Mouse (Mus musculus) intestine, embryonic 14.5 days (tissue): ENCODE measurements around the gene Hs6st3. TPM values are rescaled to one million over a fixed set of nuclear protein-coding genes. Genes with fewer than 3 reads are reported as not detected.

Source experiments
- ATAC-seq: fragments of 200-750 bp; cut with Nextera tagmentation; replicated peaks from 2 replicates; pipeline ENCODE4 v1.8.0; 2017; ENCODE audit warnings: low read depth, moderate number of reproducible peaks, moderate TSS enrichment, moderate library complexity; ENCODE audit not compliant: low FRiP score, low TSS enrichment
- DNase-seq: peaks from one replicate; pipeline ENCODE4 v3.0.0-alpha.2; 2018; ENCODE audit warnings: low spot score
- H3K27ac ChIP-seq: fragments of 300-500 bp; sonication (generic); 2 replicates; pipeline ENCODE4 v1.5.1; 2014; ENCODE audit warnings: low read depth, mild to moderate bottlenecking, control low read depth
- H3K27me3 ChIP-seq: fragments of 300-500 bp; sonication (generic); replicated peaks from 2 replicates; pipeline ENCODE4 v1.6.1; 2014; ENCODE audit warnings: low read length, control low read depth; ENCODE audit not compliant: control insufficient read depth, insufficient read depth
- H3K36me3 ChIP-seq: fragments of 300-500 bp; sonication (generic); 2 replicates; pipeline ENCODE4 v1.6.1; 2014; ENCODE audit warnings: low read length, control low read depth; ENCODE audit not compliant: control insufficient read depth, insufficient read depth
- H3K4me1 ChIP-seq: fragments of 300-500 bp; sonication (generic); replicated peaks from 2 replicates; pipeline ENCODE4 v1.6.1; 2014; ENCODE audit warnings: low read length, control low read depth, mixed read lengths; ENCODE audit not compliant: control insufficient read depth, insufficient read depth
- H3K4me2 ChIP-seq: fragments of 300-500 bp; sonication (generic); 2 replicates; pipeline ENCODE4 v1.6.1; 2014; ENCODE audit warnings: low read length
- H3K4me3 ChIP-seq: fragments of 300-500 bp; sonication (generic); 2 replicates; pipeline ENCODE4 v1.5.1; 2014; ENCODE audit warnings: low read depth, low read length, control low read depth, mixed read lengths
- H3K9ac ChIP-seq: fragments of 300-500 bp; sonication (generic); 2 replicates; pipeline ENCODE4 v1.6.1; 2014; ENCODE audit warnings: mild to moderate bottlenecking, low read length
- H3K9me3 ChIP-seq: fragments of 300-500 bp; sonication (generic); 2 replicates; pipeline ENCODE4 v1.6.1; 2016; ENCODE audit warnings: low read length, control low read depth; ENCODE audit not compliant: control insufficient read depth
- WGBS: fragments of 180-500 bp; shearing (Covaris S2); extraction: QIAGEN DNeasy Blood & Tissue Kit; methylation state at CpG from one replicate; pipeline ENCODE4 v1.1.7; 2014; 5-methylcytosine and 5-hydroxymethylcytosine counted together
- polyA plus RNA-seq: library from polyadenylated mRNA; unstranded; fragments of >200 nt; fragmentation: Nextera tagmentation; extraction: Ambion mirVana; gene quantifications from 2 replicates; pipeline ENCODE4 v1.2.1, GENCODE M21; 2014

Gene Hs6st3
- polyA plus RNA-seq, 1 experiment from 2014 or later: 0.37 TPM

DNA sequence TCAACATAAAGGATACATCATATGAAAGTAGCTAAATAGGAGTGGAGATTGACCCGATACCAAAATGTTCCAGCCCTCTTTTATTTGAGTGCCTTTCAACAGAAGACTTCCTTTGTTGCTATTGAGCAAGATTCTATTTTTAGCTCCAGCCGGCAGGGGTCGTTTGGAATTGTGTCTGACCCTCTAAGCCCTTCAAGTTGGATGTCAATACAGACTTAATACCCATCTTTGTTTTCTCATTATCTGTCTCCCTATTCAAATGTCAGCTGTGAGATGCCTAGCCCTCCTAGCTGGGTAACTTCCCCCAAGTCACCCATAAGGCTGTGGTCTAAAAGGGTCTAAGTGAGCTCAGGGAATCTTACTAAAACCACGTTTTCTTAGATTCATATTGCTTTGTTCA, 312.3 kb downstream of the Hs6st3 start:
- H3K27me3 ChIP-seq: no peaks in the 10 kb centered on the region
- no peaks in the 10 kb centered on the region for H3K4me1 ChIP-seq
- ATAC-seq (no peak), DNase-seq (no peak)
- no peak overlapping the region for H3K4me2 ChIP-seq
- H3K9me3 ChIP-seq: no peaks in the 10 kb centered on the region
- WGBS: 39% methylated on average over 4 of the region's 4 CpGs
- H3K4me3 ChIP-seq: no peak overlapping the region
- no peak overlapping the region for H3K9ac ChIP-seq
- no peaks in the 10 kb centered on the region for H3K36me3 ChIP-seq
- H3K27ac ChIP-seq: no peak overlapping the region

DNA sequence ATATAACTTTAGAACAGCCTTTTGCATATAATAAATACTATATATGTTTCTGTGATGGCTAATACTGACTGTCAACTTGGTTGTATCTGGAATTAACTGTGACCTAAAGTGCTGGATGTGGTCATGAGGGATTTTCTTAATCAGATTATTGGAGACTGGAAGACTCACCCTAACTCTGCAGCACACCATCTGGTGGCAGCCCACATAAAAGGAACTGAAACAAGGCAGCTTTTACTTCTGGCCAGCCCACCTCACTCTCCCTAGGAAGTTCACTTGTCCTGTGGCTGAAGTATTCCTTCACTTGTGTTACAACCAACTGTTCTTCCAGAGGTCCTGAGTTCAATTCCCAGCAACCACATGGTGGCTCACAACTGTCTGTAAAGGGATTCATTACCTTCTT, 313.5 kb downstream of the Hs6st3 start:
- DNase-seq (no peak), ATAC-seq (no peak)
- no peak overlapping the region for H3K4me2 ChIP-seq
- no peaks in the 10 kb centered on the region for H3K27me3 ChIP-seq
- H3K4me1 ChIP-seq: no peaks in the 10 kb centered on the region
- no peak overlapping the region for H3K27ac ChIP-seq
- H3K9me3 ChIP-seq: no peaks in the 10 kb centered on the region
- H3K9ac ChIP-seq: no peak overlapping the region
- no peaks in the 10 kb centered on the region for H3K36me3 ChIP-seq
- no peak overlapping the region for H3K4me3 ChIP-seq

DNA sequence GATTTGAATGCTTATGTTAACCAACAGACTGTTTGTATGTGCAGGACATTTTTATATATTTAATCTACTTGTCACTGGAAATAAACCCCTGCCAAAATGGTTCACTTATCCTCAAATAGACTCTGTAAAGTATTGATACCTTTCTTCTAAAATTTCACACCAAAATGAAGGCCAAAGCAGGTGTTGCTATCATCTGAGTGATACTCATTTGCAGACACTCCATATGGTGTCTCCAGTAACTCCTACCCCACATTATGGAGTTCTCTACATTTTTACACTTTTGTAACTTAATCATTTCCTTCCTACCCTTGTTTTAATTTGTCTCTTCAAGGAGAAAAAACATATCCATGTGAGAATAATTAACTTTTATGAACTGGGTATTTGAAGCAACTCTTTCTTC, 314.2 kb downstream of the Hs6st3 start:
- DNase-seq (no peak), ATAC-seq (no peak)
- no peak overlapping the region for H3K4me2 ChIP-seq
- no peak overlapping the region for H3K27ac ChIP-seq
- H3K9me3 ChIP-seq: no peaks in the 10 kb centered on the region
- H3K9ac ChIP-seq: no peak overlapping the region
- no peaks in the 10 kb centered on the region for H3K27me3 ChIP-seq
- H3K4me1 ChIP-seq: no peaks in the 10 kb centered on the region
- no peaks in the 10 kb centered on the region for H3K36me3 ChIP-seq
- H3K4me3 ChIP-seq: no peak overlapping the region

DNA sequence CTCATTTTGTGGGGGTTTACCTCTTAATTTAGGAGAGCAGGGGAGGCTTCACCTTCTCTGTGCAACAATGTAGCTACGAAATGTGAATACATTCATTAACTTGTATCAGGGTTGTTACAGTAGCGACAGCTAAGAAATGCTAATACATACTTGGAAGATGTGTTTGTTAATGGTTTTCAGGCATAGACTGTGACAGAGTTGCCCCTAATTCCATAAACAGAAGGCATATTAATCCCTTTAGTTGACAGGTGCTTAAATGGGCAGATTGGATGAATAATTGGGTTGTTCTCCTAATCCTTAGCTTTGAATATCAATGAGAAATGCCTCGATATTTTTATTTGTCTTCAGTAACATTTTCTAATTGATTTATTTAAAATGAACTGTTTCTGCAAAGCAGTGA, 314.7 kb downstream of the Hs6st3 start:
- no peak overlapping the region for H3K27ac ChIP-seq
- no peak overlapping the region for H3K4me3 ChIP-seq
- no peak overlapping the region for H3K4me2 ChIP-seq
- H3K4me1 ChIP-seq: no peaks in the 10 kb centered on the region
- ATAC-seq (no peak), DNase-seq (no peak)
- 82% methylated on average over 3 of the region's 3 CpGs for WGBS
- no peaks in the 10 kb centered on the region for H3K36me3 ChIP-seq
- no peak overlapping the region for H3K9ac ChIP-seq
- no peaks in the 10 kb centered on the region for H3K27me3 ChIP-seq
- no peaks in the 10 kb centered on the region for H3K9me3 ChIP-seq

DNA sequence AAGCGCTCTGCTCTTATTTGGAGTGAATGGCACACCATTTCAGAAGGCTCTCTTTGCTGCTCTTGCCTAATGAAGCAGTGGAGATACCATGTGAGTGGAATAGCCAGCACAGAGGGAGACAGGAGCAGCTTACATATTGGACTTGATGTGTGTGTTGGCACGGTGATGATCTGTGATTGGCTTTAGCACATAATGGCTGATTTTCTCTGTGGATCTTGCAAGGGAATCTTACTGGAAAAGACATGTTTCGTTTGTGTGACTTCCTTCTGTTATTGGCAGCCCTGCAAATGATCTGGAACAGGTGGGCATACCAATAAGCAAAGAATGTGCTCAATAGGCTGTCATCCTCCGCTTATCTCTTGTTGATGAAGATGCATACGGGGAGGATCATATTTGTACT, 326.2 kb downstream of the Hs6st3 start:
- Histone ChIP-seq H3K36me3 (no peaks in the 10 kb centered on the region), H3K4me3 (no peak overlapping the region), H3K4me2 (no peak overlapping the region), H3K27me3 (no peaks in the 10 kb centered on the region), H3K9ac (no peak overlapping the region), H3K27ac (no peak overlapping the region), H3K4me1 (no peaks in the 10 kb centered on the region), H3K9me3 (no peaks in the 10 kb centered on the region)
- ATAC-seq: no peak
- 84% methylated on average over 5 of the region's 5 CpGs for WGBS
- DNase-seq: no peak

DNA sequence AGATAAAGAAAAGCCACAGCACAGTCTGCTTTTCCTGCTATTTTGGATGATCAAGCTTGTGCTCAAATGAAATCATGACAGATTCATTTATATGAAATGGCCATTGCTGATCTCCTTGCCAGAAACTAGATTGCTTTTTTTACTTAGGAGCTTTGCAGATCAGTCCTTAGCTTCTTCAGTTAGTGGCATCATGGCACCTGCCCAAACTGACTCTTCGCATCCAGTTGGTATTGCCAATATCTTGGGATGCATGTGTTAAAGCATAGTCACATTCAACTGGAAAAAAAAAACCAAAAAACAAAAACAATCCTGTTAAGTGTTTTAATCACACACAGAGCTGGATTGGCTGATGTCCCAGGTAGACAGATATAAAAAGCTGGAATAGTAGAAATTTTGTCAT, 326.7 kb downstream of the Hs6st3 start:
- no peak overlapping the region for H3K4me3 ChIP-seq
- H3K9me3 ChIP-seq: no peaks in the 10 kb centered on the region
- no peak for DNase-seq
- ATAC-seq: no peak
- no peak overlapping the region for H3K27ac ChIP-seq
- no peaks in the 10 kb centered on the region for H3K4me1 ChIP-seq
- no peak overlapping the region for H3K4me2 ChIP-seq
- 91% methylated on average over 1 of the region's 1 CpGs for WGBS
- no peaks in the 10 kb centered on the region for H3K36me3 ChIP-seq
- H3K9ac ChIP-seq: no peak overlapping the region
- no peaks in the 10 kb centered on the region for H3K27me3 ChIP-seq

DNA sequence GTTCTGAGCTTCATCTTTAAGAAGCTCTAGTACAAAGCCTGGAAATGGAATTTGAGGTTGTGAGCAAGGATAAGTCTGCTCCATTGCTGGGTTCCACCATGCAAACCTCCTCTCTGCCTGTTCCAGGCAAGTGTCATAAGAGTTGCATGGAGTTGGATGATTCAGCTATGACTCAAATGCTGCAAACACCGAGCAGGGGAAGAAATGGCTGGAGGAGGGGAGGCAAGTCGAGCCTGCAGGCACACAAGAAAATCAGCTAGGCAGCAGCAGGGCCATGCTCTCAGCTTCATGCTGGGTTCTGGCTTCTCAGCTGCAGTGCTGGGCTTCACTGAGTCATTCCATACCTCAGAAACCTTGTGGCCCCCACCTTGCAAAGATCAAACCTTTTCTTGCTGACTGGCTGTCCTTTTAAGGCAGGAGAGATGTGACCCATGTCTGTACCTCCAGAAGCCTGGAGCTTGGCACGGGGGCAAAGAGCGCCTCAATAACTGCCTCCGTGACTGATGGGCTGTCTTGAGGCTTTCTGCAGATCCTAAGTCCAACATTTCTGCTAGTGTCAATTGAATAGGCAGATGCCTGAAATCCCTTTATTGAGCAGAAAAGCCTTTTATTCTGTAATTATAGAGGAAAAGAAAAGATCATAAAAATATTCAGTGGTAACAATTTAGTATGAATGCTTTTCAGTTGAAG, 328.9 kb downstream of the Hs6st3 start:
- H3K27ac ChIP-seq: no peak overlapping the region
- ATAC-seq: no peak
- H3K9ac ChIP-seq: no peak overlapping the region
- 47% methylated on average over 5 of the region's 5 CpGs for WGBS
- DNase-seq: no peak
- no peaks in the 10 kb centered on the region for H3K27me3 ChIP-seq
- H3K4me1 ChIP-seq: no peaks in the 10 kb centered on the region
- no peak overlapping the region for H3K4me2 ChIP-seq
- no peaks in the 10 kb centered on the region for H3K36me3 ChIP-seq
- no peak overlapping the region for H3K4me3 ChIP-seq
- H3K9me3 ChIP-seq: no peaks in the 10 kb centered on the region

DNA sequence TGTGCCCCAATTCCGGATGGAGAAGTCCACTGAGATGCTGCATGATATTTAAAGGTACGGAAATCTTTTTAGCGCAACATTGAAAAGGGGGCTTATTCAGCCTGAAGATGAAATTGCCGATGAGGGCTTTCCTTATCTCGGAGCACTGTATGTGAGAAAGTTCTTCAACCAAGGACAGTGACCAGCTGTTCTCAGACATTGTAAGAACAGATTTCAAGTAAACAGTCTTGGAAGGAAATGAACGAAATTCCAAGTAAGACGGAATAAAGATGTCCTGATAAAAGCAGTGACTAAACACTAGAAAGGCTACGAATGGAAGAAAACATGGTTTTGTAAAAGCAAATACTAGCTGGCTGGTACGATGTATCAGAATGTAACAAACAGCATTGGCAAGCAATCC, 338.4 kb downstream of the Hs6st3 start:
- Histone ChIP-seq H3K9me3 (no peaks in the 10 kb centered on the region), H3K9ac (no peak overlapping the region), H3K4me1 (no peaks in the 10 kb centered on the region), H3K27ac (no peak overlapping the region), H3K4me2 (no peak overlapping the region), H3K4me3 (no peak overlapping the region), H3K27me3 (no peaks in the 10 kb centered on the region), H3K36me3 (no peaks in the 10 kb centered on the region)
- 73% methylated on average over 9 of the region's 9 CpGs for WGBS
- ATAC-seq (no peak), DNase-seq (no peak)

DNA sequence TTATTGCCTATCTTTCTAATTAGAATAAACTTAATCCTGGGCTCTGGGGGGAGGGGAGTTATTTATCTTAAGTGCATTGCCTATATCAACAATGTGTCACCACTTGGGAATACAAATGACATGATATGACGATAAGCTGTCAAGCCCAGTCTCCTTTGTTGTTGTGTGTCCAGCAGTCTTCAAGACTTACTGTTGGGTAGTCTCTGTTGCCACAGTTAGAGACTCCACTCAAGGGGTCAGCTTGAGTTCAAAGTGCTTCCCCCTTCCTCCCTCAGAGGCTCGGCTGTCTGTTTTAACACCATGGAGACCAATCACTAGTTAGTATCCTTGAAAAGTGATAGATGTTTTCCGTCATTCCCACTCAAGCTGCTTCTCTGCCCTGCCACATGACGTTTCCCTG, 339.7 kb downstream of the Hs6st3 start:
- 39% methylated on average over 4 of the region's 4 CpGs for WGBS
- H3K9me3 ChIP-seq: no peaks in the 10 kb centered on the region
- no peak overlapping the region for H3K4me2 ChIP-seq
- H3K27ac ChIP-seq: no peak overlapping the region
- no peak overlapping the region for H3K4me3 ChIP-seq
- no peak overlapping the region for H3K9ac ChIP-seq
- no peaks in the 10 kb centered on the region for H3K27me3 ChIP-seq
- H3K4me1 ChIP-seq: no peaks in the 10 kb centered on the region
- DNase-seq (no peak), ATAC-seq (no peak)
- H3K36me3 ChIP-seq: no peaks in the 10 kb centered on the region
